Mouse (Mus musculus) bone marrow macrophage, adult 2 months (primary cell): ENCODE results near the gene F2rl2. TPM values are rescaled to one million over a fixed set of nuclear protein-coding genes. Genes with fewer than 3 reads are reported as not detected.

Source experiments
- H3K27ac ChIP-seq: 2 replicates; pipeline ENCODE4 v1.5.1; 2012; ENCODE audit warnings: low read depth, low read length; ENCODE audit not compliant: insufficient read depth
- H3K4me1 ChIP-seq: 2 replicates; pipeline ENCODE4 v1.6.1; 2012; ENCODE audit warnings: low read length; ENCODE audit not compliant: control insufficient read depth, insufficient read depth
- H3K4me3 ChIP-seq: 2 replicates; pipeline ENCODE4 v1.5.1; 2012; ENCODE audit warnings: mild to moderate bottlenecking, low read length, moderate library complexity; ENCODE audit not compliant: insufficient read depth
- CTCF ChIP-seq: IDR thresholded peaks from 2 replicates; pipeline ENCODE4 v1.5.1; 2012; ENCODE audit warnings: low read depth, mild to moderate bottlenecking, low read length, moderate library complexity
- POLR2A ChIP-seq: IDR thresholded peaks from 2 replicates; pipeline ENCODE4 v1.6.1; 2012; ENCODE audit warnings: mild to moderate bottlenecking, low read depth, low read length, borderline replicate concordance
- polyA plus RNA-seq: library from polyadenylated mRNA; stranded (reverse); fragments of >200 nt; gene quantifications from 2 replicates; pipeline ENCODE4 v1.2.4, GENCODE M21; 2012; ENCODE audit not compliant: missing spikeins, insufficient read depth, insufficient read length

The F2rl2 gene
- not detected in 2 replicates for polyA plus RNA-seq

GRCm38 (mm10) chr13:95696654-95697163 is at the start of gene F2rl2:
TSS of gene F2rl2 (plus strand) at chr13:95696853.
- H3K4me1 ChIP-seq, result peaks cover 9% of the 10 kb centered on the region; the same call in 1 of the 2 replicates
- TF ChIP-seq CTCF (no peak), POLR2A (no peak)

GRCm38 (mm10) chr13:95647248-95647647 is 49.4 kb upstream of the F2rl2 start:
- TF ChIP-seq CTCF (no peak), POLR2A (no peak)
- H3K4me3 ChIP-seq, result no peak overlapping the region
- H3K27ac ChIP-seq, result no peak overlapping the region
- H3K4me1 ChIP-seq, result no peaks in the 10 kb centered on the region

More at GRCm38 (mm10) chr13:95696654-95697163, at the start of gene F2rl2:
- no peak within 1 kb of the TSS for H3K27ac ChIP-seq
- H3K4me3 ChIP-seq, result no peak within 1 kb of the TSS

GRCm38 (mm10) chr13:95649941-95650340 is 46.7 kb upstream of the F2rl2 start:
- no peak overlapping the region for H3K4me3 ChIP-seq
- no peak overlapping the region for H3K27ac ChIP-seq
- TF ChIP-seq POLR2A (no peak), CTCF (no peak)
- no peaks in the 10 kb centered on the region for H3K4me1 ChIP-seq

- TF ChIP-seq CTCF (no peak), POLR2A (no peak)
- H3K4me3 ChIP-seq, result no peak overlapping the region
- H3K27ac ChIP-seq, result no peak overlapping the region
- H3K4me1 ChIP-seq, result no peaks in the 10 kb centered on the region
Observed at GRCm38 (mm10) chr13:95651870-95652668, 44.6 kb upstream of the F2rl2 start.

- Histone ChIP-seq H3K4me1 (no peaks in the 10 kb centered on the region), H3K4me3 (no peak overlapping the region), H3K27ac (no peak overlapping the region)
- TF ChIP-seq CTCF (no peak), POLR2A (no peak)
Observed at GRCm38 (mm10) chr13:95653696-95654095, 43.0 kb upstream of the F2rl2 start.

- Histone ChIP-seq H3K4me3 (no peak overlapping the region), H3K27ac (no peak overlapping the region), H3K4me1 (no peaks in the 10 kb centered on the region)
- TF ChIP-seq CTCF, result no peak
- TF ChIP-seq POLR2A, result no peak
Observed at GRCm38 (mm10) chr13:95655284-95655683, 41.4 kb upstream of the F2rl2 start.

GRCm38 (mm10) chr13:95657171-95657570 is 39.5 kb upstream of the F2rl2 start:
- H3K4me1 ChIP-seq, result no peaks in the 10 kb centered on the region
- H3K27ac ChIP-seq, result no peak overlapping the region
- TF ChIP-seq POLR2A (no peak), CTCF (no peak)
- no peak overlapping the region for H3K4me3 ChIP-seq

- H3K4me1 ChIP-seq, result no peaks in the 10 kb centered on the region
- no peak overlapping the region for H3K4me3 ChIP-seq
- no peak for TF ChIP-seq POLR2A
- no peak overlapping the region for H3K27ac ChIP-seq
Observed at GRCm38 (mm10) chr13:95659432-95659831, 37.2 kb upstream of the F2rl2 start.

- no peak overlapping the region for H3K4me3 ChIP-seq
- no peaks in the 10 kb centered on the region for H3K4me1 ChIP-seq
- TF ChIP-seq CTCF (no peak), POLR2A (no peak)
- H3K27ac ChIP-seq, result no peak overlapping the region
Observed at GRCm38 (mm10) chr13:95663834-95664233, 32.8 kb upstream of the F2rl2 start.

- TF ChIP-seq POLR2A (no peak), CTCF (no peak)
- Histone ChIP-seq H3K4me3 (no peak overlapping the region), H3K27ac (no peak overlapping the region), H3K4me1 (no peaks in the 10 kb centered on the region)
Observed at GRCm38 (mm10) chr13:95665644-95666356, 30.9 kb upstream of the F2rl2 start.
